Mouse (Mus musculus): ENCODE data around the gene 2700049A03Rik. TPM values are rescaled to one million over a fixed set of nuclear protein-coding genes. Genes with fewer than 3 reads are reported as not detected.
A peak's percentile ranks its signal among the peaks of the same experiment; 100 is the strongest.

The 2700049A03Rik gene
- total and polyA plus RNA-seq, 2 experiments from 2014 or later, result 3.7 to 5.8 TPM

DNA sequence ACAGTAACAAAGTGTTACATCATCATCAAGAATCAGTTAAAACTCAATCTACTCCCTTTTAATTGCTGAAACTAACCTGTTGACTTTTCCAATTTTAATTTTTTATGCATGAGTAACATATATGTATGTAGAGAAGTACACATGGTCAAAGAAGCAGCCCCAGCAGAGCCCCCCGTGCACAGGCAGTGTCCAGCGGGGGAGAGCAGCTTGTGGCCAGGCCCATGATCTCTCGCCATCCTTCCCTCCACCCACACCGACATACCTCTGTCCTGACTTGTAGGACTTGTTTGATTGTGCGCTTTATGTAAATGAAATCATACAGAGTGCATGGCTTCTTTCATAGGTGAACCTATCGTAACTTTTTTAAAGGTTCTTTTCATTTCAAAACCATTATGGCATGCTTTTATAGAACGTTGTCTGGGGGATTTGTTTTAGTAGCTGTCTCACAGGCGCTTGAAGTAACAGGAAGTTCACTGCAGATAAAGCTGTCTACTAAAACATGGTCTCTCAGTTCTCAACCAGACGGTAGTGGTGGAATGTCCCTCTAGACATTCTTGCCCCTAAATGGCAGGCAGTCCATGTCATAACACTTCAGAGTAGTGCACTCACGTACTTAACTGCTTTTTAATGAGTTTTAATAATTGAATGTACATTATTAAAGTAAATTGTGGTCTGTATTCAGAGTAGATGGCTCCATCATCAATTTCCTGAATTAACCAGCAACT lies 92.4 kb downstream of the 2700049A03Rik start:
- peaks cover 13% of the 10 kb centered on the region for H3K4me1 ChIP-seq (ENCODE audit: control insufficient read depth, insufficient read depth)
- DNase-seq (ENCODE audit: low spot score), result peak; percentile 76
- H3K9ac ChIP-seq (replicated peaks; ENCODE audit: low read depth, low read length), result no peak overlapping the region
- H3K9me3 ChIP-seq (replicated peaks; ENCODE audit: control insufficient read depth, low read length), result no peaks in the 10 kb centered on the region
- no peak overlapping the region for H3K4me3 ChIP-seq (ENCODE audit: low read depth, low read length)
- peak overlapping the region; percentile 83 for H3K27ac ChIP-seq (ENCODE audit: low read depth)
- ATAC-seq (ENCODE audit: insufficient read depth, low read depth), result 0 out of 2 replicates have a peak, but pooled peaks have one; percentile 49
- TF ChIP-seq CTCF (IDR thresholded peaks at IDR 0.05; ENCODE audit: low read depth), result no peak
- no peak for TF ChIP-seq EP300 (IDR thresholded peaks at IDR 0.05; ENCODE audit: low read depth)
- no peaks in the 10 kb centered on the region for H3K36me3 ChIP-seq (replicated peaks; ENCODE audit: control insufficient read depth, insufficient read depth, low read length)
- no peaks in the 10 kb centered on the region for H3K27me3 ChIP-seq (ENCODE audit: control insufficient read depth, insufficient read depth, low read length)
- no peak overlapping the region for H3K4me2 ChIP-seq (ENCODE audit: low read depth, low read length)
- WGBS, result 17% methylated on average over 10 of the region's 10 CpGs

- 83% methylated on average over 9 of the region's 9 CpGs for WGBS
- H3K4me3 ChIP-seq (ENCODE audit: low read depth, low read length), result no peak overlapping the region
- ATAC-seq (ENCODE audit: insufficient read depth, low read depth) (no peak), DNase-seq (ENCODE audit: low spot score) (no peak)
- no peaks in the 10 kb centered on the region for H3K27me3 ChIP-seq (ENCODE audit: control insufficient read depth, insufficient read depth, low read length)
- no peak for TF ChIP-seq CTCF (IDR thresholded peaks at IDR 0.05; ENCODE audit: low read depth)
- no peak for TF ChIP-seq EP300 (IDR thresholded peaks at IDR 0.05; ENCODE audit: low read depth)
- no peak overlapping the region for H3K4me2 ChIP-seq (ENCODE audit: low read depth, low read length)
- no peaks in the 10 kb centered on the region for H3K36me3 ChIP-seq (replicated peaks; ENCODE audit: control insufficient read depth, insufficient read depth, low read length)
- H3K9me3 ChIP-seq (replicated peaks; ENCODE audit: control insufficient read depth, low read length), result no peaks in the 10 kb centered on the region
- H3K4me1 ChIP-seq (ENCODE audit: control insufficient read depth, insufficient read depth), result peaks cover 16% of the 10 kb centered on the region
- no peak overlapping the region for H3K9ac ChIP-seq (replicated peaks; ENCODE audit: low read depth, low read length)
- H3K27ac ChIP-seq (ENCODE audit: low read depth), result no peak overlapping the region
Observed at GRCm38 (mm10) chr12:71231561-71231960, 94.9 kb downstream of the 2700049A03Rik start.

GRCm38 (mm10) chr12:71233426-71233825 lies 96.8 kb downstream of the 2700049A03Rik start:
- TF ChIP-seq CTCF (IDR thresholded peaks at IDR 0.05; ENCODE audit: low read depth) (no peak), EP300 (IDR thresholded peaks at IDR 0.05; ENCODE audit: low read depth) (no peak)
- DNase-seq (ENCODE audit: low spot score) (no peak), ATAC-seq (ENCODE audit: insufficient read depth, low read depth) (no peak)
- Histone ChIP-seq H3K9me3 (replicated peaks; ENCODE audit: control insufficient read depth, low read length) (no peaks in the 10 kb centered on the region), H3K4me2 (ENCODE audit: low read depth, low read length) (no peak overlapping the region), H3K27ac (ENCODE audit: low read depth) (peak overlapping the region; percentile 23; the same call in 1 of the 2 replicates), H3K27me3 (ENCODE audit: control insufficient read depth, insufficient read depth, low read length) (no peaks in the 10 kb centered on the region), H3K4me3 (ENCODE audit: low read depth, low read length) (no peak overlapping the region), H3K9ac (replicated peaks; ENCODE audit: low read depth, low read length) (no peak overlapping the region), H3K4me1 (ENCODE audit: control insufficient read depth, insufficient read depth) (peaks cover 13% of the 10 kb centered on the region), H3K36me3 (replicated peaks; ENCODE audit: control insufficient read depth, insufficient read depth, low read length) (no peaks in the 10 kb centered on the region)
- 86% methylated on average over 5 of the region's 5 CpGs for WGBS

- 0 out of 2 replicates have a peak, but pooled peaks cover 3% of the 10 kb centered on the region for H3K4me1 ChIP-seq (ENCODE audit: control insufficient read depth, insufficient read depth)
- H3K27me3 ChIP-seq (ENCODE audit: control insufficient read depth, insufficient read depth, low read length), result no peaks in the 10 kb centered on the region
- no peak overlapping the region for H3K4me2 ChIP-seq (ENCODE audit: low read depth, low read length)
- H3K9ac ChIP-seq (replicated peaks; ENCODE audit: low read depth, low read length), result no peak overlapping the region
- no peak overlapping the region for H3K4me3 ChIP-seq (ENCODE audit: low read depth, low read length)
- 92% methylated on average over 4 of the region's 4 CpGs for WGBS
- no peak for TF ChIP-seq CTCF (IDR thresholded peaks at IDR 0.05; ENCODE audit: low read depth)
- no peak for TF ChIP-seq EP300 (IDR thresholded peaks at IDR 0.05; ENCODE audit: low read depth)
- no peaks in the 10 kb centered on the region; the same call in 1 of the 2 replicates for H3K9me3 ChIP-seq (replicated peaks; ENCODE audit: control insufficient read depth, low read length)
- no peak overlapping the region for H3K27ac ChIP-seq (ENCODE audit: low read depth)
- no peak for ATAC-seq (ENCODE audit: insufficient read depth, low read depth)
- peaks cover under 1% of the 10 kb centered on the region for H3K36me3 ChIP-seq (replicated peaks; ENCODE audit: control insufficient read depth, insufficient read depth, low read length)
- DNase-seq (ENCODE audit: low spot score), result no peak
Observed at GRCm38 (mm10) chr12:71237074-71237473, 100.4 kb downstream of the 2700049A03Rik start.

DNA sequence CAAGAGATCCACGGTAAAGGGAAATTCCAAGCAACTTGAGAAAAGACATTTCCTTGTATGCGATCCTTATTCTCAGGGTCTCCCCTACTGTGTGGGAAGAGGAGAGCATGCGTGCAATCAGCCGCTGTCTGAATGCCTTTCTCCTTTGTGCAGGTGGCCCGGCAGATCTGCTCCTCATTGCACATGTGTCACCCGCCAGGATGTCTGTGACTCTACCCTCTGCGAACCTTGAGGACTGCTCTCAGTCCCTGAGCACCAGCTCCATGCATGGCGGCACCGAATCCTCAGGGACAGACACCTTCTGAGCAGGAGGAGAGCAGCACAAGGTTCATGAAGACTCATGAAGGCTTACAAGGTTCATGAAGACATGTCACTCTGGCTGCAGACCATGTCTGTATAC lies 106.1 kb downstream of the 2700049A03Rik start:
- ATAC-seq (ENCODE audit: insufficient read depth, low read depth), result no peak
- no peaks in the 10 kb centered on the region for H3K27me3 ChIP-seq (ENCODE audit: control insufficient read depth, insufficient read depth, low read length)
- H3K4me1 ChIP-seq (ENCODE audit: control insufficient read depth, insufficient read depth), result no peaks in the 10 kb centered on the region
- TF ChIP-seq EP300 (IDR thresholded peaks at IDR 0.05; ENCODE audit: low read depth) (no peak), CTCF (IDR thresholded peaks at IDR 0.05; ENCODE audit: low read depth) (no peak)
- H3K36me3 ChIP-seq (replicated peaks; ENCODE audit: control insufficient read depth, insufficient read depth, low read length), result peaks cover 22% of the 10 kb centered on the region
- H3K9ac ChIP-seq (replicated peaks; ENCODE audit: low read depth, low read length), result no peak overlapping the region
- DNase-seq (ENCODE audit: low spot score), result no peak
- H3K27ac ChIP-seq (ENCODE audit: low read depth), result no peak overlapping the region
- no peaks in the 10 kb centered on the region; the same call in 1 of the 2 replicates for H3K9me3 ChIP-seq (replicated peaks; ENCODE audit: control insufficient read depth, low read length)
- no peak overlapping the region for H3K4me2 ChIP-seq (ENCODE audit: low read depth, low read length)
- 94% methylated on average over 9 of the region's 9 CpGs for WGBS
- no peak overlapping the region for H3K4me3 ChIP-seq (ENCODE audit: low read depth, low read length)

Measured in heart, postnatal 0 days (tissue).